Mouse (Mus musculus) bone marrow macrophage, adult 2 months (primary cell): ENCODE measurements around the gene Hist1h1c.

Source experiments
- CTCF ChIP-seq: IDR thresholded peaks from 2 replicates; pipeline ENCODE4 v1.5.1; 2012; ENCODE audit warnings: low read depth, mild to moderate bottlenecking, low read length, moderate library complexity
- POLR2A ChIP-seq: IDR thresholded peaks from 2 replicates; pipeline ENCODE4 v1.6.1; 2012; ENCODE audit warnings: mild to moderate bottlenecking, low read depth, low read length, borderline replicate concordance

- TF ChIP-seq CTCF: no peak
- TF ChIP-seq POLR2A: no peak
These were observed 30.0 kb upstream of the Hist1h1c start for GRCm38 (mm10) chr13:23708654-23709053.
